Mouse (Mus musculus): ENCODE results near the gene Dcaf6.

DNA sequence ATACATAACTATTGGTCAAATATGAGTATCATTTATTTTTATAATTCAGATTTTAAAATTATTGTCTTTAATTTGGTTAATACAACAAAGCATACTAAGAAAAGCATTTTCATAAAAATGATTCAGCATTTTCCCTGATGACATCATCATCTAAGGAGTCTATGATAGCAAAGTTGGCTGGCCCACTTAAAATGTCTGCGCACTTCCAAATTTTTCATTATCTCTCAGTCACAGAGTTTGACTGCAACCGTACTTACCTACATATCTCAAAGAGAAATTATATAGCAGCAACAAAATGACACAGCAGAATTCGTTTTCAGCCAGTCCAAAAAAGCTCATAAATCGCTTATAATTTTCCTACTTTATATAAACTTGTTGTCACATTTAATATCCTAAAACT lies 64.3 kb downstream of the Dcaf6 start:
- TF ChIP-seq POLR2AphosphoS2 (IDR thresholded peaks at IDR 0.05; ENCODE audit: insufficient read length, low read depth) (no peak), POLR2A (IDR thresholded peaks at IDR 0.05; ENCODE audit: insufficient read length, low read depth) (no peak), SRF (IDR thresholded peaks at IDR 0.05; ENCODE audit: control insufficient read depth, insufficient read length, low read depth) (no peak), CEBPB (IDR thresholded peaks at IDR 0.05; ENCODE audit: insufficient read depth, poor library complexity, severe bottlenecking) (no peak), TCF12 (IDR thresholded peaks at IDR 0.05; ENCODE audit: insufficient read depth, poor library complexity, severe bottlenecking) (no peak), E2F4 (IDR thresholded peaks at IDR 0.05; ENCODE audit: insufficient read depth) (no peak), USF1 (IDR thresholded peaks at IDR 0.05; ENCODE audit: low read depth) (no peak), MAX (IDR thresholded peaks at IDR 0.05; ENCODE audit: low read depth) (no peak), MYOG (IDR thresholded peaks at IDR 0.05; ENCODE audit: control insufficient read depth in 1 of 3, insufficient read depth in 1 of 3, insufficient read length in 2 of 3, low read depth in 2 of 3) (no peak)
